Mouse (Mus musculus): Measurements from ENCODE around the gene Gjb5. TPM values are rescaled to one million over a fixed set of nuclear protein-coding genes. Genes with fewer than 3 reads are reported as not detected.

Gjb5 gene
- total RNA-seq, 2 experiments from 2014 or later: not detected

GRCm38 (mm10) chr4:127353951-127354438 is 4.0 kb downstream of the Gjb5 start, which contains the start of gene Gjb4:
Gene Gjb4, minus strand, starts transcription at chr4:127354081.
- ATAC-seq (replicated peaks; ENCODE audit: low FRiP score, low TSS enrichment, poor library complexity, severe bottlenecking): no peak

- ATAC-seq (replicated peaks; ENCODE audit: low FRiP score, low TSS enrichment, poor library complexity, severe bottlenecking): no peak
These were observed 5.4 kb downstream of the Gjb5 start for GRCm38 (mm10) chr4:127352594-127352993.

- no peak for ATAC-seq (replicated peaks; ENCODE audit: low FRiP score, low TSS enrichment, poor library complexity, severe bottlenecking)
These were observed 8.3 kb downstream of the Gjb5 start for GRCm38 (mm10) chr4:127349560-127350300.

GRCm38 (mm10) chr4:127345000-127345399 is 13.0 kb downstream of the Gjb5 start:
- no peak for ATAC-seq (replicated peaks; ENCODE audit: low FRiP score, low TSS enrichment, poor library complexity, severe bottlenecking)

GRCm38 (mm10) chr4:127341372-127341771 is 16.6 kb downstream of the Gjb5 start:
- no peak for ATAC-seq (replicated peaks; ENCODE audit: low FRiP score, low TSS enrichment, poor library complexity, severe bottlenecking)

GRCm38 (mm10) chr4:127337668-127338067 is 20.3 kb downstream of the Gjb5 start:
- no peak for ATAC-seq (replicated peaks; ENCODE audit: low FRiP score, low TSS enrichment, poor library complexity, severe bottlenecking)

- ATAC-seq (replicated peaks; ENCODE audit: low FRiP score, low TSS enrichment, poor library complexity, severe bottlenecking): no peak
These were observed 23.0 kb downstream of the Gjb5 start for GRCm38 (mm10) chr4:127334870-127335504.

- ATAC-seq (replicated peaks; ENCODE audit: low FRiP score, low TSS enrichment, poor library complexity, severe bottlenecking): no peak
These were observed 26.8 kb downstream of the Gjb5 start for GRCm38 (mm10) chr4:127331171-127331570.

- no peak for ATAC-seq (replicated peaks; ENCODE audit: low FRiP score, low TSS enrichment, poor library complexity, severe bottlenecking)
These were observed 27.5 kb downstream of the Gjb5 start, which contains the start of gene Gjb3 for GRCm38 (mm10) chr4:127330181-127331100. Gene Gjb3, minus strand, starts transcription at chr4:127330844.

GRCm38 (mm10) chr4:127329751-127330150 is 28.2 kb downstream of the Gjb5 start:
- no peak for ATAC-seq (replicated peaks; ENCODE audit: low FRiP score, low TSS enrichment, poor library complexity, severe bottlenecking)

GRCm38 (mm10) chr4:127329046-127329445 is 28.9 kb downstream of the Gjb5 start:
- ATAC-seq (replicated peaks; ENCODE audit: low FRiP score, low TSS enrichment, poor library complexity, severe bottlenecking): no peak

- no peak for ATAC-seq (replicated peaks; ENCODE audit: low FRiP score, low TSS enrichment, poor library complexity, severe bottlenecking)
These were observed 29.6 kb downstream of the Gjb5 start for GRCm38 (mm10) chr4:127328378-127328777.

GRCm38 (mm10) chr4:127327749-127328148 is 30.2 kb downstream of the Gjb5 start:
- no peak for ATAC-seq (replicated peaks; ENCODE audit: low FRiP score, low TSS enrichment, poor library complexity, severe bottlenecking)

- no peak for ATAC-seq (replicated peaks; ENCODE audit: low FRiP score, low TSS enrichment, poor library complexity, severe bottlenecking)
These were observed 30.7 kb downstream of the Gjb5 start for GRCm38 (mm10) chr4:127327258-127327657.

- ATAC-seq (replicated peaks; ENCODE audit: low FRiP score, low TSS enrichment, poor library complexity, severe bottlenecking): no peak
These were observed 32.7 kb downstream of the Gjb5 start for GRCm38 (mm10) chr4:127325276-127325675.

- ATAC-seq (replicated peaks; ENCODE audit: low FRiP score, low TSS enrichment, poor library complexity, severe bottlenecking): peak; percentile 91
These were observed 33.2 kb downstream of the Gjb5 start for GRCm38 (mm10) chr4:127324759-127325158.

GRCm38 (mm10) chr4:127324296-127324695 is 33.7 kb downstream of the Gjb5 start:
- no peak for ATAC-seq (replicated peaks; ENCODE audit: low FRiP score, low TSS enrichment, poor library complexity, severe bottlenecking)

- no peak for ATAC-seq (replicated peaks; ENCODE audit: low FRiP score, low TSS enrichment, poor library complexity, severe bottlenecking)
These were observed 34.3 kb downstream of the Gjb5 start for GRCm38 (mm10) chr4:127323651-127324050.

GRCm38 (mm10) chr4:127319613-127320012 is 38.4 kb downstream of the Gjb5 start:
- peak; percentile 84 for ATAC-seq (replicated peaks; ENCODE audit: low FRiP score, low TSS enrichment, poor library complexity, severe bottlenecking)

- ATAC-seq (replicated peaks; ENCODE audit: low FRiP score, low TSS enrichment, poor library complexity, severe bottlenecking): no peak
These were observed 40.8 kb downstream of the Gjb5 start for GRCm38 (mm10) chr4:127317143-127317542.
